23 mouse cellular contexts compared by ENCODE assay signal in the genomic region with DNA sequence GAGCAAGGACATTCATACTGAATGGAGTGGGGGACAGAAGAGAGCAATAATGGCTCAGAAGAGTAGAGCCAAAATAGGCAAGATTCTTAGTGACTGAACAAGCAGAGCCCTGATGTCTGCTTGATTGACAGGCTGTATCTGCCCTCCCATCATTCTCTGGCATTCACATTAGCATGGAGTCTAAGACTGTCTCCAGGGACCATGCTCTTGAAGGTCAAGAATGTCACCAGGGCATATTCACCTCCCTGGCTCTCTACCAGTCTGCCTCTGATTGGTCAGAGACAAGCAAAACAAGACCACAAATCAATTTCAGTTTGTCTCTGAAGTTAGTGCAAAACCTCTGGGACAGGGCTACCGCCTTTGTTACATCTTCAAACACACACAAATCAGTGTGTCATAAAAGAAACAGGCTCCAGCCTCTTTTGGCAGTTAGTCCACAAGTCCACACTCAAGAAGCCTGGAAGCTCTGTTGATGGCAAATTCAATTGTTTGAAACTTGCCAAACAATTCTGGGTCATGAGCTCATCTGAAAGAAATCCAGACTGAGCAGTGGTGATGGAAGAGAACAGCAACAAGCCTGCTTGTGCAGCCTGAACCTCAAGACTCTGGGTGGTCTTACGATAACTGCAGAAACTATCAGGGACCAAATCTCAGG.
DNase-seq lines count a peak whose midpoint lies in the region; ATAC-seq and TF ChIP-seq lines count a peak whose summit lies in the region.
"Had no signal": no experiment of that assay in that cellular context is flagged by ENCODE, and none has a peak within 500 bp of the region (broad histone marks: within the 10 kb centered on the region; RNA-seq: fewer than 3 reads in every experiment).

No protein-coding gene starts in this region.

- WGBS in lung, embryonic 14.5 days: 74% methylated on average over 2 of the region's 2 CpGs
- 70% methylated on average over 2 of the region's 2 CpGs for WGBS in lung, adult 2 months
- 65% methylated on average over 2 of the region's 2 CpGs for WGBS in lung, postnatal 0 days
- WGBS in midbrain, embryonic 16.5 days: 86% methylated on average over 2 of the region's 2 CpGs

- no peak for TF ChIP-seq POLR2A in lung, adult 2 months (IDR thresholded peaks at IDR 0.05; ENCODE audit: borderline replicate concordance, extremely low read depth, low read depth, low read length)

- no peak for TF ChIP-seq EP300 in lung, postnatal 0 days (IDR thresholded peaks at IDR 0.05)

- TF ChIP-seq CTCF in lung, embryonic 14.5 days (IDR thresholded peaks at IDR 0.05; ENCODE audit: low read depth): no peak
- no peak for TF ChIP-seq CTCF in lung, adult 2 months (IDR thresholded peaks at IDR 0.05; ENCODE audit: insufficient read depth, low read length)
- no peak for TF ChIP-seq CTCF in lung, postnatal 0 days (IDR thresholded peaks at IDR 0.05)

- H3K27me3 ChIP-seq in lung, embryonic 14.5 days (ENCODE audit: insufficient read depth, low read length): no peaks in the 10 kb centered on the region
- no peaks in the 10 kb centered on the region for H3K27me3 ChIP-seq in lung, postnatal 0 days (replicated peaks; ENCODE audit: insufficient read depth, low read length)
- H3K27me3 ChIP-seq in midbrain, embryonic 16.5 days (ENCODE audit: control insufficient read depth, insufficient read depth, low read depth, low read length): no peaks in the 10 kb centered on the region
- H3K27me3 ChIP-seq: embryonic facial prominence, embryonic 13.5 days; forebrain, embryonic 15.5 days; heart, embryonic 15.5 days; megakaryocyte, embryonic 14.5 days; midbrain, embryonic 15.5 days had no signal

- H3K4me1 ChIP-seq in lung, embryonic 14.5 days (ENCODE audit: insufficient read depth): no peaks in the 10 kb centered on the region
- no peaks in the 10 kb centered on the region for H3K4me1 ChIP-seq in lung, adult 2 months (ENCODE audit: control insufficient read depth, insufficient read depth, low read length)
- no peaks in the 10 kb centered on the region for H3K4me1 ChIP-seq in lung, postnatal 0 days (ENCODE audit: insufficient read depth, low read depth, low read length)
- no peaks in the 10 kb centered on the region for H3K4me1 ChIP-seq in midbrain, embryonic 16.5 days (ENCODE audit: control insufficient read depth, insufficient read depth, low read length)
- H3K4me1 ChIP-seq: embryonic facial prominence, embryonic 13.5 days; heart, embryonic 15.5 days; megakaryocyte, embryonic 14.5 days; midbrain, embryonic 15.5 days had no signal

- no peak overlapping the region for H3K9ac ChIP-seq in lung, embryonic 14.5 days
- H3K9ac ChIP-seq in lung, postnatal 0 days (replicated peaks; ENCODE audit: low read depth): no peak overlapping the region
- H3K9ac ChIP-seq in midbrain, embryonic 16.5 days (ENCODE audit: low read depth, low read length): no peak overlapping the region
- H3K9ac ChIP-seq: embryonic facial prominence, embryonic 13.5 days; forebrain, embryonic 15.5 days; heart, embryonic 15.5 days; midbrain, embryonic 15.5 days had no signal

- ATAC-seq in lung, embryonic 14.5 days (ENCODE audit: insufficient read depth): no peak
- no peak for ATAC-seq in lung, postnatal 0 days
- no peak for ATAC-seq in midbrain, embryonic 16.5 days
- ATAC-seq: forebrain, embryonic 15.5 days; midbrain, embryonic 15.5 days had no signal

- H3K4me3 ChIP-seq in lung, embryonic 14.5 days (ENCODE audit: low read depth, low read length): no peak overlapping the region
- no peak overlapping the region for H3K4me3 ChIP-seq in lung, adult 2 months (replicated peaks; ENCODE audit: extremely low read depth, low read depth, low read length)
- H3K4me3 ChIP-seq in lung, postnatal 0 days (ENCODE audit: low read depth, low read length): no peak overlapping the region
- H3K4me3 ChIP-seq in midbrain, embryonic 16.5 days (ENCODE audit: low read depth, low read length): no peak overlapping the region
- H3K4me3 ChIP-seq: embryonic facial prominence, embryonic 13.5 days; forebrain, embryonic 15.5 days; heart, embryonic 15.5 days; left cerebral cortex, adult 2 months; megakaryocyte, embryonic 14.5 days; midbrain, embryonic 15.5 days had no signal

- H3K36me3 ChIP-seq in lung, embryonic 14.5 days (ENCODE audit: insufficient read depth): no peaks in the 10 kb centered on the region
- no peaks in the 10 kb centered on the region for H3K36me3 ChIP-seq in lung, postnatal 0 days (ENCODE audit: insufficient read depth, low read length)
- H3K36me3 ChIP-seq in midbrain, embryonic 16.5 days (ENCODE audit: control insufficient read depth, insufficient read depth, low read length): no peaks in the 10 kb centered on the region
- H3K36me3 ChIP-seq: embryonic facial prominence, embryonic 13.5 days; forebrain, embryonic 15.5 days; G1E; heart, embryonic 15.5 days; midbrain, embryonic 15.5 days had no signal

- peak; percentile 17 for DNase-seq in gastrocnemius, adult 18-20 months (ENCODE audit: low spot score)
- DNase-seq in gastrocnemius, postnatal 4 days (ENCODE audit: low spot score in 2 of 2): no peak
- DNase-seq in lung, embryonic 14.5 days: peak; percentile 12
- DNase-seq in lung, adult 2 months: no peak
- DNase-seq in lung, postnatal 0 days (ENCODE audit: low spot score): peak; percentile 7
- peak; percentile 55 for DNase-seq in skeletal muscle tissue, adult 2 months (ENCODE audit: low read depth, low spot score)
- DNase-seq in ovary, postnatal 10 days (ENCODE audit: low spot score): no peak
- DNase-seq: cerebellum, adult 18-20 months; gastrocnemius, postnatal 25 days; kidney, adult 18-20 months; layer of hippocampus, adult 9-11 months; left cerebral cortex, postnatal 4 days; thymus, adult 18-20 months; thymus, postnatal 4 days had no signal

- no peak overlapping the region for H3K27ac ChIP-seq in lung, embryonic 14.5 days (ENCODE audit: low read depth)
- H3K27ac ChIP-seq in lung, postnatal 0 days (ENCODE audit: low read length): no peak overlapping the region
- no peak overlapping the region for H3K27ac ChIP-seq in midbrain, embryonic 16.5 days (ENCODE audit: low read length)
- H3K27ac ChIP-seq: embryonic facial prominence, embryonic 13.5 days; forebrain, embryonic 15.5 days; heart, embryonic 15.5 days; left cerebral cortex, adult 2 months; midbrain, embryonic 15.5 days had no signal

- no peak overlapping the region for H3K4me2 ChIP-seq in lung, embryonic 14.5 days
- no peak overlapping the region for H3K4me2 ChIP-seq in lung, postnatal 0 days (replicated peaks; ENCODE audit: low read depth, low read length)
- no peak overlapping the region for H3K4me2 ChIP-seq in midbrain, embryonic 16.5 days (ENCODE audit: low read length)
- H3K4me2 ChIP-seq: embryonic facial prominence, embryonic 13.5 days; forebrain, embryonic 15.5 days; heart, embryonic 15.5 days; liver, embryonic 11.5 days; midbrain, embryonic 15.5 days had no signal

- no peaks in the 10 kb centered on the region for H3K9me3 ChIP-seq in lung, embryonic 14.5 days (ENCODE audit: low read depth, low read length)
- no peaks in the 10 kb centered on the region; the same call in 1 of the 2 replicates for H3K9me3 ChIP-seq in lung, postnatal 0 days (ENCODE audit: low read length)
- no peaks in the 10 kb centered on the region for H3K9me3 ChIP-seq in midbrain, embryonic 16.5 days (replicated peaks; ENCODE audit: control insufficient read depth, low read length, poor library complexity, severe bottlenecking)
- H3K9me3 ChIP-seq: embryonic facial prominence, embryonic 13.5 days; forebrain, embryonic 15.5 days; heart, embryonic 15.5 days; midbrain, embryonic 15.5 days had no signal

Comparison
In these comparisons a context has a peak if more than half of its experiments do, and no peak if none do; other contexts are left out.
1. DNase-seq: peak in gastrocnemius, adult 18-20 months (single experiment), lung, embryonic 14.5 days (single experiment), lung, postnatal 0 days (single experiment) and skeletal muscle tissue, adult 2 months (single experiment); none in gastrocnemius, postnatal 4 days (0 of 2), lung, adult 2 months (single experiment) and ovary, postnatal 10 days (single experiment).